Mouse (Mus musculus): ENCODE measurements around the gene Vsig10. TPM values are rescaled to one million over a fixed set of nuclear protein-coding genes. Genes with fewer than 3 reads are reported as not detected.
"Not testable (repeated sequence)": the region's sequence is repeated elsewhere in the genome, so short reads cannot be mapped to it uniquely, and the experiment has no call there.

Vsig10 gene
- 10 to 100 TPM; 10.3 to 12.3 TPM for total RNA-seq (2021)

DNA sequence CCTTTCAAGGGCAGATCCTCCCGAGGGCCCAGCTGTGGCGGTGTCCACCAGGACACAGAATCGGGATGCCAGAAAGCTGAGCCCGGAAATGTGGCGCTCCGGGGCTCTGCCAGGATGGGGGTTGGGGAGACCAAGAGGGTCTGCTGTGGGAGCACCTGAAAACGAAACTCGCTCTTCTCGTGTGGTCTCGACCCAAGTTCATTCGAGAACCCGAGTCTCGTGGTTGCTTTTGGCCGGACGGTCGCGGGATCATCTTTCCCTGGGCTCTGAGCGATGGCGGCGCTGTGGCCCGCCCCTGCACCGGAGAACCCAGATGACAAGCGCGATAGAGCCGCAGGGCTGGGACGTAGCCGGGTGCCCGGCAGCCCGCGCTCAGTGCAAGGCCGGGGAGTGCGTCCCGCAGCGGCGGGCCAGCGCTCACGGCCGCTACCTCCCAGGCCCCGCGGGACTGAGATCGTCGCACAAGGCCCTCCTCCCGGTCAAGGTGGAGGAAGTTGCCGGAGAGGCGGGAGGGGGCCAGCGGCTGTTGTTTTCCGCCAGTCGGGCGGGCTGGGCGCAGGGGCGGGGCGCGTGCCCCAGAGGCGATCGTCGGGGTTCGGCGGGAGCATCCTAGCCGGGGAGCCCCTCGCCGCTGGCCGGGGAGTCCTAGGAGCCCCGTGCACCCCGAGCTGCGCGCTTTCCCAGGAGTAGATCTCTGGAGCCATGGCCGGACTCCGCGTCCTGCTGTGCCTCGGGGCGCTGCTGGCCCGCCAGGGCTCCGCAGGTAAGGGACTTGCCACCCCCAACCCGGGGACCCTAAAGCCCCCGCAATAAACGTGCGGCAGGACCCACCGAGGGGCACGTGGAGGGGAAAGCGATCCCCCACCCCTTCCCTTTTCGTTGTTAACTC is at the start of gene Vsig10:
Gene Vsig10 (plus strand): TSS at position 343 of the 889 bp plus-strand sequence.
- peak; percentile 72 to 86 for DNase-seq
- intact Hi-C loops (cut with DNase I): loop anchor here (1.0 kb wide), 1 partner anchor 39 kb away; no protein-coding TSS in a partner anchor

DNA sequence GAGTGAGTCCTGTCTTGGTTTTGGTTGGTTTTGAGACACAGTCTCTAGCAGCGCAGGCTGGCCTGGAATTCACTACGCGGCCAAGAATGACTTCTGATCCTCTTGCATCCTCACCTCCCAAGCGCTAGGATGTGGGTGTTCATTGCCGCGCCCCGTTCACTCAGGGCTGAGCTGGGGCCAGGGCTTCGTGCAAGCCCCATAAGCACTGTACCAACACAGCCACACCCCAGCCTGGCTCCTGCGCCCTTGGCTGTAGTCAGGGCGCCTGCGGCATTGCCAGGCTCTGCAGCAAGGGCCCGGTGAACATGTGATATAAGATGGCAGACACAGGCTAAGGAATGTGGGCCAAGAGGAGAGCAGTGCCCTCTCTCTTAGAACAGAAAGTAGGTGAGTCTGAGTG is 49.5 kb upstream of the Vsig10 start:
- intact Hi-C loops (cut with DNase I): no loop called here
- no peak for DNase-seq

DNA sequence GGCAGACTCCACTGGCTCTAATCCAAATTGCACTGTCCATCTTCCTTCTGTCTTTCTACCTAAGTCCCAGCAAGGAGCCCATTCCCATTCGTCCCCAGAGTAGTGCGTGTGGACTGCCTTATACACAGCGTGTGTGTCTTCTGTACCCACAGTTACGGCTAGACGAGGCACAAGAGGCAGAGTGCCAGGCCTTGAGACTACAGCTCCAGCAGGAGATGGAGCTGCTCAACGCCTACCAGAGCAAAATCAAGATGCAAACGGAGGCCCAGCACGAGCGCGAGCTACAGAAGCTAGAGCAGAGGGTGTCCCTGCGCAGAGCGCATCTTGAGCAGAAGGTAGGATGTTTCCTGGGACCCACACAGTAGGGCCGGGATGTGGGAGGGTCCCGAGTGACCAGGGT is 46.9 kb upstream of the Vsig10 start:
- DNase-seq: no peak

DNA sequence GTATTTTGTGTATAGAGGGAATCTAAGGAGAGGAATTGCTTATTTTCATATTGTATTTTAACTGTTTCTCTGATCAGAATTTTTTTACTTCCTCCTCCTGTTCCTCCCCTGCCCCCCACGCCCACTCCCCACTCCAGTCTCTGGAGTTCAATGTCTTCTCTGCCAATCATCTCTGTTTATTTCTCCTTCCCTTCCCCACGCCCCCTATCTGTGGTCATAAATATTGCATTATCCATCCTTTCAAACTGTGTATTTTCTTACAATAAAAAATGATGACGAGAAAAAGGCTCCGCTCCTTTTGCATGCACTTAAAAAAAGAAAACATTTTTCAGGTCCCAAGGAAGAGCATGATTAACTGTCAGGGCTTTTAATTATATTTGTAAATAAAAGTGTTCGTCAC is 44.1 kb upstream of the Vsig10 start:
- intact Hi-C loops (cut with DNase I): no loop called here
- DNase-seq: no peak

More for the DNA sequence above, 46.9 kb upstream of the Vsig10 start:
- intact Hi-C loops (cut with DNase I): no loop called here

DNA sequence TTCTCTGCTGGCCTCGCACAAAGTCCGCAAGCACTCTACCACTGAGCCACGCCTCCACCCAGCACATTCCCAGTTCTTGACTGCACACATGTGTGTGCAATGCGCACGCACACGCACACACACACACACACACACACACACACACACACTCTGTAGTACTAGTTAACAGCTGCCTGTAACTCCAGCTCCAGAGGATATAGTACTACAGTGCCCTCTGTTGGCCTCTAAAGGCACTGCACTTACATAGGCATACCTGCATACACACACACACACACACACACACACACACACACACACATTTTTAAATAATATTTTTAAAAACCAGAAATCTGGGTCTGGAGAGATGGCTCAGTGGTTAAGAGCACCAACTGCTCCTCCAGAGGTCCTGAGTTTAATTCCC is 41.1 kb upstream of the Vsig10 start:
- no peak for DNase-seq
- intact Hi-C loops (cut with DNase I): no loop called here

DNA sequence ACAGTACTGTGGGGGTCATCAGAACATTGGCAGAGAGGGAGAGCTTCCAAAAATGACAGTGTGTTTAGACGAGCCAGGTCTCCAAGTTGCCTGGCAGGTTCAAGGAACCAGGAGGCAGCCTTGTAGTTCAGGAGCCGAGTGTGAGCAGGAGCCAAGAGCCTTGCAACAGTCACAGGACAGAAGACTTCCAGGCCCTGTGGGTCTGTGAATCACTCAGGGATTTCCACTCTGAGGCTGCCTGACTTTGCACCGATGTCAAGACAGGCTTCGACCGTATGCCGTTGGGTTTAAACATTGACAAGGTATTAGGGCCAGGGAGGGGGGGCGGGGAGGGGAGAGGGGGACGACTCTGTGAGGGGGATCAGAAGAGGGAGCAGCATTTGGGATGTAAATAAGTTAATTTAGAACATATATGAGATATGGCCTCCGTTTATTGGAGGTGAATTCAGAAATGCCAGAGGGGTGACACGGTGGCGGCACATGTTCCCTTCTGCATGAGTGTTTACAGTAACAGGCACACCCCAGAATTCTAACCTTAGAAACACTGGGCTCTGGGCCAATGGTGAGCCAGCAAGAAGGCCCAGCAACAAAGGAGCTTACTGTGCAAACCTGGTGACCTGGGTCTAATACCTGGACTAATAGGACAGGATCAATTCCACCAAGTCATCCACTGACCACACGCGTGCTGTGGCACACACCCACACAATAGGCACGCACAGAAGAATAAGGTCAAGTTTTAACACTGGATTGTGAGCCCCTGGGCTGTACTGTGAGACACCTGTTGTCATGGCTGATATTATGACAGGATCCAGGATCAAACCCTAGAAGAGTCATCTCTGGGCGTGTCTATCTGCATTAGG is 39.8 kb upstream of the Vsig10 start:
- peak in 1 of 2 experiments; percentile 18 for DNase-seq
- intact Hi-C loops (cut with DNase I): no loop called here

DNA sequence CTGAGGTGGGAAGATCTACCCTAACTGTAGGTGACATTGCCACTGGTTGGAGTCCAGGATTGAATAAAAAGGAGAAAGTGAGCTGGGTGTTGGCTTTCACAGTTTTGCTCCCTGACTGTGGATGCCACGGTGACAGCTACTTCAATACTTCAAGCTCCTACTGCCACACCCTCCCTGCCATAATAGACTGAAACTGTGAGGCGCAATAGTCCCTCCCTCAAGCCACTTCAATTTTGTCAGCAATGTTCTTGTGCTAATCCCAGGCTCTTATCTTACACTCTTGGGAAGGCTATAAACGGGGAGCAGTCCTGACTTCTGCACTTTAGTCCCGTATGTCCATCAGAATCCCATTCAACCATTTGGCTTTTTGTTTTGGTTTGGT is 39.2 kb upstream of the Vsig10 start:
- no peak for DNase-seq
- intact Hi-C loops (cut with DNase I): no loop called here

DNA sequence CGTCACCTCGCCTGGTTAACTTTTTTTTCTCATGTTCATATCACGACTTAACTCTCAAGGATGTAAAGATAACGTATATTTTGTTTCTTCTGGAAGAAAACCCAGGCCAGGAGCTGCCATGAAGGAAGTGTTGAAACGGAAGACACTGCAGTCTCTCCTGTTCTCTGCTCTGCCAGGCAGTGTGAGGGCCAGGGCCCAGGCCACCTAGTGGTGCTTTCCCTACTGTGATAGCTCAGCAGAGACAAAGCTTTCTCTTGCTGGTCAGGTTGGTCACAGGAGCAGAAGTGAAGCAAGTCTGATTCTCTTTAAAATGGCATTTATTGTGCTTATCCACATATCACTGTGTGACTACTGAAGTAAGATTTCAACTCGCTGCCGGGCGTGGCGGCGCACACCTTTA is 37.3 kb upstream of the Vsig10 start:
- no peak for DNase-seq
- intact Hi-C loops (cut with DNase I): no loop called here

DNA sequence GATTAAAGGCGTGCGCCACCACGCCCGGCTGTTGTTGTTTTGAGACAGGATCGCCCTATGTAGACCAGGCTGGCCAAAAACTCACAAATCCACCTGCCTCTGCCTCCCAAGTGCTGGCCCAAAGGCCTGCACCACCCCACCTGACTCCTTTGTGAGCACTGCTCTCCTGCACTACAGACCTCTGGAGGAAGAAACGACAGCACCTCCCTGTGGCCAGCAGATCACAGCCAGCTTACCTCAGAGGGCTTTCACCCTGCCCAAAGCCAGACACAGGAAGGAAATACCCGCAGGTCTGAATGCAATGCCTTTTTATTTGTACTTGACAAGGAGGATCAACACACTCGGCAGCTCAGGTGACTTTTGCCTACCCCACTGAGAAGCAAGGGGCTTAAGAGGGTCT is 36.5 kb upstream of the Vsig10 start:
- intact Hi-C loops (cut with DNase I): no loop called here
- no peak for DNase-seq

DNA sequence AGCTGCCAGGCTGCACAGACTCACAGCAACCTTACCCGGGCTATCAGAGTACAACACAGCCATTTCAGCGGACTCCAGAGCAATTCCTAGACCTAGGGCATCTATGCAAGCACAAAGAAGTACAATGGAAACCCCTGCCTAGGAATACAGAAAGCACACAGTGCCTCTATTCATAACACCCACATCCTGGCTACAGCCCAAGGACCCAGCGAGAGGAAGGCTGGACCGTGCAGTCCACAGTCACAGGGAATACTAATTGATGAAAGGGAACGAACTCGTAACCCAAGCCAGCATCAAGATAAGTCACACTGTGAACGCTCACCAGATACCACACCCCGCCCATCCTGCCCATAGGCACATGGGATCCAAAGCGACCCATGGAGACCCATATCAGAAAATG is 34.9 kb upstream of the Vsig10 start:
- intact Hi-C loops (cut with DNase I): no loop called here
- DNase-seq: no peak

DNA sequence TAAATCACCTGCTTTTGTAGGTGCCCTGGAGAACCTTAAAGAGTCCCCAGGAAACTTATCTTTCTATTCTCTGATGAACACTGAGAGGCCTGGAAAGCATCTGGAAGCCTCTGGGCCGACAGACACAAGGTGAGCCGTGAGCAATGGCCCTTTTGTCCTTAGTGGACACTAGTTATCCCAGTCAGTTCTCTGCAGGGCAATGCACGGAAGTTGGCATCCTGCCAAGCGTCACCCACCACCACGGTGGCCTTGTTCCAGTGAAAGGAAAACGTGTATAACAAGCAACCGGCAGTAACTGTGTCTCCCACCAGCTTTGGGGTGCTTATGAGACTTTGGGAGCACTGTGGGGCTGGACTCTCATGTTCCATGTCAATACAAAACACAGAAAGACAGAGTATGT is 34.2 kb upstream of the Vsig10 start:
- intact Hi-C loops (cut with DNase I): loop anchor here (5.0 kb wide), 1 partner anchor 167 kb away; the partner anchor contains the start of gene Suds3
- no peak for DNase-seq

DNA sequence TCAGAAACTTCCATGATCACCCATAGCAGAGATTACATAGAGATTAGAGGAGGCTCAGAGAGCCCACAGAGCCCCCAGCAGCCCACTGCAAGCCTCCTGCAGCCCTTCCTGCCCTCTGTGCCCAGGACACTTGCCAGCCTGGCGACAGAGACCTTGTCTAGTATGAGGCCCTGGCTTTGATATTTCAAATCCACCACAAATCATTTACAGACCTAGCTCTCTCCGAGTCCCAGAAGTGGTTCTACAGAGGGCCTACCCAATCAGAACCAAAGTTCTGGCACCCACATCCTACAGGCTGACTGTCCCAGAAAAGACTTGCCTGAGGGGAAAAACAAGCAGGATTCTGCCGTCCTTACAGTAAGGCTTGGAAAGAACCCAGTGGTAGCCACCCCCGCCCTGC is 33.6 kb upstream of the Vsig10 start:
- intact Hi-C loops (cut with DNase I): loop anchor here (5.0 kb wide), 1 partner anchor 168 kb away; the partner anchor contains the start of gene Suds3
- no peak for DNase-seq

DNA sequence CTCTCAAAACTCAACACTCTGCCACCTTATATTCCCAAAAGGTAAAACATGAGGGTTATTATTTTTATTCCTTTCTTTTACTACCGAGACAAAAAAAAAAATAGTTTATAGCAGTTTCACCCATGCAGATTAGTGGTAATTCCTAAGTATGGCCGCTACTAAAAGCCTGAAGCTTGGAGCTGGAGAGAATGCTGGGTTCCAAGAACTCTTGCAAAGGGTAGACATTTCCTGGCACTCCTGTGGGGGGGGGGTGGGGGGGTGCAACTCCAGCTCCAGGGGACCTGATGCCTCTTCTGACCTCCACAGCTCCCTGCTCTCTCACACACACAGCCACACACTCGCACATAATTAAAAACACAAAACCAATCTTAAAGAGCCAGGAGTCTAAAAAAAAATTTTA is 32.6 kb upstream of the Vsig10 start:
- intact Hi-C loops (cut with DNase I): loop anchor here (5.0 kb wide), 1 partner anchor 169 kb away; the partner anchor contains the start of gene Suds3
- no peak for DNase-seq

DNA sequence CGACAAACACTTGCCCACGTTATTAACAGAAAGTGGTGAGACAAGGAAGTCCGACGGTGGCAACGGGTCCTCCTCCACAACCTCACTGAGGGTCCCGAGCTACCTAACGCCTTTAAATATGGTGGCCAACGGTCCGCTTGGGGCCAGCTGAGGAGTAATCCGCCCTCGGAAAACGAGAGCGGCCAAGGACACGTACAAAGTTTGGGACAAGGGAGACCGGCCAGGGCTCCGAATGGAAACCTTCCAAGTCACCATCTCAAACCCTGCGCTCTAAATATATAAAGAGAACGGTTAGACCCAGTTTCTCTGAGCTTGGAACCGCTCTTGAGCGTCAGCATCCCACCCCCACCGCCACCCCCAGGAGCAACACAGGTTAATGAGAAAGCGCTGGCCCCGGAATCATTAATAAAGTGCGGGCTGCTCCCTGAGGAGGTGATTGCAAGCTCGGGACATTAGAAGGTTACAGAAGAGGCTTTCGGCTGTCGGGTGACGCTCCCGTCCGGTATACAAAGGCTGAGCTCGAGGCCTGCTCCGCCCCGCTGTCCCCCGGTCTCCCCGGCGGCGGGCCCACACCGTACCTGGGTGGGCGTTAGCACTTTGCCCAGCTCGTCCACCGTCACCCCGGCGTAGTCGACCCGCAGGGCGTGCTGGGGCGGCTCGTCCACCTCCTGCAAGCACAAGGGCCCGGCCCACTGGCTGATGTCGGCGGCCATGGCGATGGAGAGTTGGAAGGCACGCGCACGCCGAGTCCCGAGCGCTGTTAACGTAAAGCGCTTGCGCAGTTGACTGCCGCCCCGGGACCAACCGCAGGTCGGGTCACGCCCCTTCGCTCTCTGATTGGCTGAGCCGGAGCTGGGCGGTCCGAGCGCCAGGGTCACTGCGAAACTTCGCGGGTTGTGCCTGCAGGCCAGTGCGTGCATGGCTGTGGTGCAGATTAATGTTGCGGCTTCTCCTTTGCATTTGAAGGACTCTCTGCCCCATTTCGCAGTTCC is 31.8 kb upstream of the Vsig10 start, which contains the start of gene Pebp1:
Gene Pebp1 (minus strand): TSS at position 795 of the 992 bp plus-strand sequence.
- intact Hi-C loops (cut with DNase I): loop anchor here (5.0 kb wide), 1 partner anchor 170 kb away; the partner anchor contains the start of gene Suds3

DNA sequence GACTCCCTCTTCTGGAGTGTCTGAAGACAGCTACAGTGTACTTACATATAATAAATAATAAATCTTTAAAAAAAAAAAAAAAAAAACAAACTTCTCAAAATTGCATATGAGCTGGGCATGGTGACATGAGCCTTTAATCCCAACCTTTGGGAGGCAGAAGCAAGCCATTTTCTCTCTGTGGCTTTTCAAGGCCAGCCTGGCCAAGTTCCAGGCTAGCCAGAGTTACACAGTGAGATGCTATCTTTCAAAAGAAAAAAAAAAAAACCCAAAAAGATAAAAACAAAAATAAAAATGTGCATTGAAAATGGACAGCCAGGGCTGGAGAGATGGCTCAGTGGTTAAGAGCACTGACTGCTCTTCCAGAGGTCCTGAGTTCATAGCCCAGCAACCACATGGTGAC is 29.2 kb upstream of the Vsig10 start:
- intact Hi-C loops (cut with DNase I): loop anchor here (5.0 kb wide), 1 partner anchor 172 kb away; the partner anchor contains the start of gene Suds3
- no peak for DNase-seq

More for the DNA sequence above, 31.8 kb upstream of the Vsig10 start, which contains the start of gene Pebp1:
- peak; percentile 96 for DNase-seq

DNA sequence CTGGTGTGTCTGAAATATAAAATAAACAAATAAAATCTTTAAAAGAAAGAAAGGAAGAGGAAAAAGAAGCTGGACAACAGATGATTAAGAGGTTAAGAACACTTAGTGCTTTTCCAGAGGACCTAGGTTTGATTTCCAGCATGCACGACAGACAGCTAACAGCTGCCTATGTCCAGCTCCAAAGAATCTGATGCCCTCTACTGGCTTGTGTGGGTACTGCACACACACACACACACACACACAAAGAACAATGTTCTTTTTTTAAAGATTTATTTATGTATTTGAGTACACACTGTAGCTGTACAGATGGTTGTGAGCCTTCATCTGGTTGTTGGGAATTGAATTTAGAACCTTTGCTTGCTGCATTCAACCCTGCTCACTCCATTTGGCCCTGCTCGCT is 28.8 kb upstream of the Vsig10 start:
- no peak for DNase-seq
- intact Hi-C loops (cut with DNase I): no loop called here

DNA sequence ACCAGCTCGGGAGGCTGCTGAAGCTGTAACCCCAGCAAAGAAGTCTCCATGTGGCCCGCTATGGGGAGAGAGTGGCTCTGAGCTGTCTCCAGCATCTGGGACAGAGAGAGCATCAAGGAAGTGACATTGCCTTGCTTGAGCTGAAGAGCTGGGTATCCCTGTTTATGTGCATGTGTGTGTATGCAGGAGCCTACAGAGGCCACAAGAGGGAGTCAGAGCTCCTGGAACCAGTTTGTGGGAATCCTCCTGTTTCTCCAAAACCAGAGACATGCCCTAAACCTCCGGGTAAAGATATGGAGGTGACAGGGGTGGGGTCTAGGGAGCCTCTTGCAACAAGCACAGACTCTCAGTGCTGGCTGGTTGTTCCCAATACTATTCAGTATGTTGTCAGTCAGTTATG is 27.6 kb upstream of the Vsig10 start:
- intact Hi-C loops (cut with DNase I): no loop called here
- no peak for DNase-seq

DNA sequence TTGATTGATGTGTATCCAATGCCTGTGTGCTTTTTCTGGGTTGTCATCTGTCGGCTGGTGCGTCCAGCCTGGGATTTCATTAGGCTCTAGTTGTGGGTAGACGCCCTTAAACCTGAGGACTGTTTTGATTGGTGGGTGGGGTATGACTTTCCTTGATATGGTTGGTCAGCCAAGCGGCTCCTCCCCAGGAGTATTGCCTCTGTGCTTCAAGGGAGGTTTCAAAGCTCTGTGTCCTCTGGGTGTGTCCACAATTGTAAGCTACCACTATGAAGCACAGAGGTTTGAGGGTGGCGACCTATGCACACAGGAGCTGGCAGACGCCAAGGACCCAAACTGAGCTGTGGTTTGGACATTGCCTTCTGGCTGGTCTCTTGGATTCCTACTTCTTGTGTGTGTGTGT is 26.3 kb upstream of the Vsig10 start:
- intact Hi-C loops (cut with DNase I): no loop called here
- DNase-seq: no peak

DNA sequence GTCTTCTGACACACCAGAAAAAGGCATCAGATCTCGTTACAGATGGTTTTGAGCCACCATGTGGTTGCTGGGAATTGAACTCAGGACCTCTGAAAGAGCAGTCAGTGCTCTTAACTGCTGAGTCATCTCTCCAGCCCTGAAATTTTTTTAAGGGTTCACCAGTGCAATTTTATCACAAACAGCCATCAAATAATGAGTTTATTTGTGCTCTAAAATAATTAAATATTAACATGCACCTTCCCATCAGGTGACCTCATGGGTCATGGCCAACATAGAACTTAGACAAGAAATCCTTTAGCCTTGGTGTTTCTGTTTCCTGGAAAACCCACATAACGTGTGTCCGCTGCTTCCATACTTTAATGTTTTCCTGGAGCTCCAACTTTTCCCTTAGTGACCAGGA is 25.1 kb upstream of the Vsig10 start:
- DNase-seq; intact Hi-C loops (cut with DNase I): not testable (repeated sequence)

DNA sequence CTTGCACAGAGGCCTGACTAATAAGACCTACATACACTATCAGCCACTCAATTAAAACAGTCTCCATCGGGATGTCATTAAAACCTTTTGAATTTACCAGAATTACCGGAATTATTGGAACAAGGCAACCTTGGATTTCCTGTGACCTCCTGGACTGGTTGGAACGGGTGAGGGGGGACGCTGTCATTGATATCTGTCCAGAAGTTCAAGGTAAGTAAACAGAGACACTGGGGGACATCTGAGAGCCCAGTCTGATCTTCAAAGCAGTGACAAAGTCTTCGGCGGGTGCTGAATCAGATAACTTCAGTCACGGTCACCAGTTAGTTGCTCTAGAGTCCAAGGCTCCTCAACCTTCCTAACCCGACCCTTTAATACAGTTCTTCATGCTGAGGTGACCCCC is 23.9 kb upstream of the Vsig10 start:
- intact Hi-C loops (cut with DNase I): no loop called here
- no peak for DNase-seq

Measured in heart, postnatal 36 days (tissue).